Mouse (Mus musculus): ENCODE measurements at regions not wholly inside any gene's neighbourhood (a gene's known extent, or its start where the extent isn't known, plus 50 kb on each side); places are given as distances from the start of the nearest gene placed in this dataset.

DNA sequence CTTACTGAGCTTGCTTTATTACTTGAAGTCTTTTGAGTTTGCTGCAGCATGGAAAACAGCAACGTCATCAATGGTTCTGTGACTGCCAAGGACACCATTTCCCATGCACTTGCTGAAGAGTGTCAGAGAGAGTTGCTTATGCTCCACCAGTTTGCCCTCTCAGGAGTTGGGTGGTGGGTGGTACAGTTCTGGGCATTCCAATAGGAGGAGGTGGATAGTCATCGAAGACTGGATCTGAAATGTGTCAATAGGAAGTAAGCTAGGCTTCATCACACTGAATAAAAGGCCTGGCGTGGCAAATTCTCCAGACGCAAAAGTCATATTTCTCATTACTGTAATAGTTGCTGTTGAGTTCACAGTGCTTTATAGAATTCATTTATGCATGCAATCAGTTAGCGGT is 751.7 kb upstream of the Car8 start:
- TF ChIP-seq CTCF (IDR thresholded peaks at IDR 0.05; ENCODE audit: low read depth, low read length), result no peak
- no peak for TF ChIP-seq GATA1 (IDR thresholded peaks at IDR 0.05; ENCODE audit: borderline replicate concordance, low read length)
- TF ChIP-seq POLR2AphosphoS5 (IDR thresholded peaks at IDR 0.05; ENCODE audit: insufficient replicate concordance, low read depth, low read length), result no peak
- TF ChIP-seq TAL1 (conservative IDR thresholded peaks at IDR 0.05; ENCODE audit: low read depth, low read length), result no peak
- no peak for TF ChIP-seq GATA2 (IDR thresholded peaks at IDR 0.05; ENCODE audit: borderline replicate concordance, low read depth, low read length)
